Mouse (Mus musculus): ENCODE measurements around the gene Resf1. TPM values are rescaled to one million over a fixed set of nuclear protein-coding genes. Genes with fewer than 3 reads are reported as not detected.
"Not testable (repeated sequence)": the region's sequence is repeated elsewhere in the genome, so short reads cannot be mapped to it uniquely, and the experiment has no call there.

The Resf1 gene
- polyA plus RNA-seq (2015; fragmentation: Nextera tagmentation; extraction: Ambion mirVana), result 39.9 and 42.5 TPM in 2 replicates

DNA sequence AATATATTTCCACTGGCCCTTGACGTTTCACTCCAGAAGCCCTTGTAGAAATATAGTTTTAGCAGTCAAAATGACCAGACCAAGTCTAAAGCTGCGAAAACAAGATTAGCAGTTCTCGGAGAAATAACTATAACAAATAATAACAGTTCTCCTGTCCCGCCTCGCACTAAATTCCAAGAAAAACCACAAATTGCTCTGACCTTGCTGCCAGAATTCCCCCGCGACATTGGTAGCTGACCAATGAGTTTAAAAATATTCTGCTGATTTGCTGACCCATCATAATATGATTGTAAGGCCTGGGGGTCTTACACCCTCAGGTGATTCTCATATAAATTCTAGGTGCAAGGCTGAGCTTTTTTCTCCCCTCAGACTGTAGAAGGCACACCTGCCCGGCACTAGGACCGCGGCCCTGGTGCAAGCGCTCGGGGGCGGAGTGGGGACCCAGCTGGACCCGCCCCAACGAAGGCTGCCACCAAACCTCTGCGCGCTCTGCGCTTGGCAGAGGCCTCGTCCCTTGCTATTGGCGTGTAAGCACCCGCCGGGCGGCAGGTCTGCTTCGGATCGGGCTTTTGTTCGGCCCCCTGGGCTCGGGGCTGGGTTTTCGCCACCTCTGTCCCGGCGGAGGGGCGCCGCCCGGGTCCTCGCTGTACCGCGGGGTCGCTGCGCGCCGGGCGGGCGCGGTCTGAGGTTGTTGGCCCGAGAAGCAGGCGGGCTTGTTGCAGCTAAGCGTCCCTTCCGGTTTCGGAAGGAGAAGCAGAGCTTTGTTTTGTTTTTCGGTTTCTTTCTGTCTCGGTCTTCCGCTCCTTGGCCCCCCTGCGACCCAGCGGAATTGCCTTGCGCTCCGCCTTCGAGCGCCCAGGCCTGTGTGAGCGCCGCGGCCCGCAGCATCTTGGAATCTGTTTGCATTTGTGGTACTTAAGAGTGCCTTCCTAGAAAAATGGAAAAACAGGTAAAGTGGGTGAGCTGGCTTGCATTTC lies at the start of gene Resf1:
Gene Resf1, plus strand, starts transcription at position 459 of the 977 bp plus-strand sequence.
- ATAC-seq (ENCODE audit: insufficient number of reproducible peaks, low FRiP score, low TSS enrichment, low read depth), result peak; percentile 99
- peak within 1 kb of the TSS; percentile 88 for H3K4me3 ChIP-seq (replicated peaks)
- H3K9ac ChIP-seq, result peak within 1 kb of the TSS; percentile 95
- no peaks in the 10 kb centered on the region for H3K27me3 ChIP-seq
- peaks cover 17% of the 10 kb centered on the region; the same call in 1 of the 2 replicates for H3K36me3 ChIP-seq
- peak within 1 kb of the TSS; percentile 99 for H3K27ac ChIP-seq (replicated peaks)
- WGBS, result 3% methylated on average over 61 of the region's 61 CpGs
- H3K4me1 ChIP-seq, result peaks cover 10% of the 10 kb centered on the region
- peak within 1 kb of the TSS; percentile 52 for H3K4me2 ChIP-seq (replicated peaks)
- no peaks in the 10 kb centered on the region; the same call in 1 of the 2 replicates for H3K9me3 ChIP-seq (replicated peaks)

DNA sequence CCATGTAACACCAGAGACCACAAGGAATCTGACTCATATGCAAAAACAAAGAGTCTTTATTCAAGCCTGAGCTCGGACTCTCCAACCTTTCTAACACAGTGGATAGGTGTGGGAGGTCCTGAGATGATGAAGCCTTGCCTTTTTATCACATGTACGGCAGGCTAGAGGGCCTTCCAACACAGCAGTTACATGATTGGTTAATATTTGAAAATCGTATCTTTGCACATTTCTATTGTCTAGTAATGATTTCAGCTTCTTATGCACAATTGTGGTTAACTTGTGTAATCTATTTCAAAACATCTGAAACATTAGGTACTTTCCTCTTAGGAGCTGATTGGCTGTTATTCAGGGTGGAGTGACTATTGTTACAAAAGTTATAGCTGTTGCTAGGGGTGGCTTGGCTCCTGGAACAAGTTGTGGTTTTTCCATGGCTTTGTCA lies 48.4 kb upstream of the Resf1 start:
- WGBS, result 59% methylated on average over 3 of the region's 3 CpGs
- H3K36me3 ChIP-seq, result no peaks in the 10 kb centered on the region
- no peaks in the 10 kb centered on the region for H3K4me1 ChIP-seq
- no peak for ATAC-seq (ENCODE audit: insufficient number of reproducible peaks, low FRiP score, low TSS enrichment, low read depth)
- H3K9me3 ChIP-seq (replicated peaks), result no peaks in the 10 kb centered on the region; the same call in 1 of the 2 replicates
- no peak overlapping the region for H3K4me2 ChIP-seq (replicated peaks)
- H3K4me3 ChIP-seq (replicated peaks), result no peak overlapping the region
- no peaks in the 10 kb centered on the region for H3K27me3 ChIP-seq
- H3K27ac ChIP-seq (replicated peaks), result no peak overlapping the region
- H3K9ac ChIP-seq, result no peak overlapping the region

- Histone ChIP-seq H3K27me3 (no peaks in the 10 kb centered on the region), H3K9me3 (replicated peaks) (no peaks in the 10 kb centered on the region), H3K4me2 (replicated peaks) (no peak overlapping the region), H3K36me3 (no peaks in the 10 kb centered on the region), H3K9ac (no peak overlapping the region), H3K27ac (replicated peaks) (no peak overlapping the region), H3K4me3 (replicated peaks) (no peak overlapping the region), H3K4me1 (no peaks in the 10 kb centered on the region)
- ATAC-seq (ENCODE audit: insufficient number of reproducible peaks, low FRiP score, low TSS enrichment, low read depth), result no peak
Measured at GRCm38 (mm10) chr6:149267951-149268350, 41.3 kb upstream of the Resf1 start.

DNA sequence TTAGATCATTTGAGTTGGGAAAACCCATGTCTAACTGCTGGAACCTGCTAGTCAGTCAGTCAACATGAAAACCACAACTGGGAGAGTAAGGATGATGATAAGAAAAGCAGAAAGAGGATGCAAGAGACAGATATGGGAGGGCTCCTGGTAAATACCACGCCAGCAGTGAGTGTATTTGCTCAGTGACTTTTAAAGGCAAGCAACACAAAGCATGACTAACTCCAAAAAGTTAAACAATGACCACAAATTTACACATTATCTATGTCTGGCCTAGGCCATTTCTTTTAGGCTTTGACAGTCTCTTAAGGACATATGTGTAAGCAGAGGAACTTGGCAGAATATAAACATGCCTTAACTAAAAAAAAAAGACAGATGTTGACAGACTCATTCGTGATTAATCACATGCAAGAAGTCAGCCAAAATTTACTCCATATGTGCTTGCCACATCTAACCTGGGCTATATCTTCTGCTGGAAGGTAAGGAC lies 30.9 kb upstream of the Resf1 start:
- no peak overlapping the region for H3K9ac ChIP-seq
- H3K4me3 ChIP-seq (replicated peaks), result no peak overlapping the region
- no peaks in the 10 kb centered on the region for H3K9me3 ChIP-seq (replicated peaks)
- H3K4me1 ChIP-seq, result no peaks in the 10 kb centered on the region
- no peaks in the 10 kb centered on the region for H3K36me3 ChIP-seq
- no peak overlapping the region for H3K4me2 ChIP-seq (replicated peaks)
- H3K27me3 ChIP-seq, result no peaks in the 10 kb centered on the region
- WGBS, result 47% methylated on average over 2 of the region's 2 CpGs
- no peak overlapping the region for H3K27ac ChIP-seq (replicated peaks)
- ATAC-seq (ENCODE audit: insufficient number of reproducible peaks, low FRiP score, low TSS enrichment, low read depth), result no peak

DNA sequence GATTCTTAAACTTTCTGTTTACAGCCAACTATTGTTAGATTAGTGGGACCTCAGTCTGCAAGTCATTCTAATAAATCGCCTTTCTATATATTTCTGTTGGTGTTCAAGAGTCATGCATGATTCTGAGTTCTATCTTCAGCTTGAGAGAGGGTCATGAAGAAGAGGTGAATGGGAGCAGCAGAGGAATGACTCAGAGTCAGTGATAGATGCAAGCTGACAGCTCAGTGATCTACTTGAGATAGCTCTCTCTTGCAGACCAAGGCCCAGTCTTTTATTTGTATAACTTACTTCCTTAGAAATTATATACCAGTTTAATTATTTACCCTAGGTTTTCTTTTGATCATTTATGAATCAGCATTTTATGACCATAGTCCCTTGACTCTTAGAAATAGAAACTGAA lies 30.3 kb upstream of the Resf1 start:
- H3K27ac ChIP-seq (replicated peaks), result no peak overlapping the region
- no peaks in the 10 kb centered on the region for H3K9me3 ChIP-seq (replicated peaks)
- H3K36me3 ChIP-seq, result no peaks in the 10 kb centered on the region
- no peak overlapping the region for H3K9ac ChIP-seq
- no peak overlapping the region for H3K4me3 ChIP-seq (replicated peaks)
- ATAC-seq (ENCODE audit: insufficient number of reproducible peaks, low FRiP score, low TSS enrichment, low read depth), result no peak
- H3K4me2 ChIP-seq (replicated peaks), result no peak overlapping the region
- H3K4me1 ChIP-seq, result no peaks in the 10 kb centered on the region
- 80% methylated on average over 1 of the region's 1 CpGs for WGBS
- H3K27me3 ChIP-seq, result no peaks in the 10 kb centered on the region

DNA sequence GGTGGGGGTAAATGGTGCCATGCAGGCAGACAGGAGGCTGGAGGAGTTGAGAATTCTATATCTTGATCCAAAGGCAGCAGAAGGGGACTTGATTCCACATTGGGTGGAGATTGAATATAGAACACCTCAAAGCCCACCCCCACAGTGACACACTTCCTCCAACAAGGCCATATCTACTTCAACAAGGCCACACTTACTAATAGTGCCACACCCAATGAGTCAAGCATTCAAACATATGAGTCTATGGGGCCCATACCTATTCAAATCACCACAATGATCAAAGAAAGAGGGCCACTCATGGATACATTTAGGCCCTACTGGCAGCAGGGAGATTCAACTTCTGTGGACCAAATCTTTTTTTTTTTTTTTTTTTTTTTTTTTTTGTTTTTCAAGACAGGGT lies 28.7 kb upstream of the Resf1 start:
- Histone ChIP-seq H3K4me3 (replicated peaks) (no peak overlapping the region), H3K4me2 (replicated peaks) (no peak overlapping the region), H3K4me1 (no peaks in the 10 kb centered on the region), H3K9me3 (replicated peaks) (no peaks in the 10 kb centered on the region), H3K36me3 (no peaks in the 10 kb centered on the region), H3K9ac (no peak overlapping the region), H3K27ac (replicated peaks) (no peak overlapping the region), H3K27me3 (no peaks in the 10 kb centered on the region)
- no peak for ATAC-seq (ENCODE audit: insufficient number of reproducible peaks, low FRiP score, low TSS enrichment, low read depth)

GRCm38 (mm10) chr6:149288190-149288589 lies 21.0 kb upstream of the Resf1 start:
- not testable (repeated sequence) for ATAC-seq (ENCODE audit: insufficient number of reproducible peaks, low FRiP score, low TSS enrichment, low read depth)

DNA sequence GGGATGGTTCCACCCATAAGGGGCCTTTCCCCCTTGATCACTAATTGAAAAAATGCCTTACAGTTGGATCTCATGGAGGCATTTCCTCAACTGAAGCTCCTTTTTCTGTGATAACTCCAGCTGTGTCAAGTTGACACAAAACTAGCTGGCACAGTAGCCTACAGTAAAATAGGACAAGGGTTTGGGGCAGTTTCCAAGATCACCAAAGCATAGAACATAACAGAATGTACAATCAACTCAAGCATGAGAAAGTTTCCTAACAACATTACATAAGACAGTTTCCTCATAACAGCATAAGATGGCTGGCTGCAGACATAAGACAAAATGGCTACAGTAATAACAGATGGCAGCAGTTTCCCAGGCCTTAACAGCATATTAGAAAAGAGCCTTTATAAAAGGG lies 6.0 kb upstream of the Resf1 start:
- H3K9ac ChIP-seq; H3K4me3 ChIP-seq (replicated peaks); ATAC-seq (ENCODE audit: insufficient number of reproducible peaks, low FRiP score, low TSS enrichment, low read depth); H3K27ac ChIP-seq (replicated peaks); H3K4me2 ChIP-seq (replicated peaks); H3K27me3 ChIP-seq; H3K9me3 ChIP-seq (replicated peaks); H3K4me1 ChIP-seq; H3K36me3 ChIP-seq: not testable (repeated sequence)

More at GRCm38 (mm10) chr6:149288190-149288589, 21.0 kb upstream of the Resf1 start:
- not testable (repeated sequence) for H3K4me2 ChIP-seq (replicated peaks); H3K9ac ChIP-seq; H3K36me3 ChIP-seq; H3K4me3 ChIP-seq (replicated peaks); H3K27me3 ChIP-seq; H3K4me1 ChIP-seq; H3K27ac ChIP-seq (replicated peaks); H3K9me3 ChIP-seq (replicated peaks)
- 50% methylated on average over 9 of the region's 9 CpGs for WGBS

DNA sequence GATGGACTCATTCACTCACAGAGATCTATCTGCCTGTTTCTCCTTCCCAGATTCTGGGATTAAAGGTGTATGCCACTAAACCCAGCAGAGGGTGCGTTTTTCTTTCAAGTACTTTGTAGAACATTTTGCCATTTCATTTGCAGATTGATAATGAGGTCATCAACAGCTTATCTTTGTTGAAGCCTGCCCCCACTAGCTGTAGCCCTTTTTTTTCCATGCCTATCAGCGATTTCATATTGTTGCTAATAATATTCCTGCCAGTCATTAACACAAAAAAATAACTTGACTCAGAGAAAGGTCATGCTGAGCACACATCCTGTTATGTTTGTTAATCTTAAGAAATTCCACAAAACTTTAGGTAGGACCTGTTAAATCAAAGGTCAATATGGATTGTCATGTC lies 2.1 kb upstream of the Resf1 start:
- H3K36me3 ChIP-seq, result peaks cover 10% of the 10 kb centered on the region; the same call in 1 of the 2 replicates
- no peaks in the 10 kb centered on the region for H3K27me3 ChIP-seq
- no peak overlapping the region for H3K4me2 ChIP-seq (replicated peaks)
- no peaks in the 10 kb centered on the region; the same call in 1 of the 2 replicates for H3K9me3 ChIP-seq (replicated peaks)
- peaks cover 10% of the 10 kb centered on the region for H3K4me1 ChIP-seq
- H3K27ac ChIP-seq (replicated peaks), result no peak overlapping the region
- no peak for ATAC-seq (ENCODE audit: insufficient number of reproducible peaks, low FRiP score, low TSS enrichment, low read depth)
- no peak overlapping the region for H3K4me3 ChIP-seq (replicated peaks)
- H3K9ac ChIP-seq, result no peak overlapping the region
- WGBS, result 83% methylated on average over 2 of the region's 2 CpGs

GRCm38 (mm10) chr6:149307801-149308200 lies 1.4 kb upstream of the Resf1 start:
- Histone ChIP-seq H3K4me1 (peaks cover 10% of the 10 kb centered on the region), H3K9ac (no peak overlapping the region), H3K4me3 (replicated peaks) (no peak overlapping the region), H3K36me3 (peaks cover 12% of the 10 kb centered on the region; the same call in 1 of the 2 replicates), H3K9me3 (replicated peaks) (no peaks in the 10 kb centered on the region; the same call in 1 of the 2 replicates), H3K4me2 (replicated peaks) (no peak overlapping the region), H3K27me3 (no peaks in the 10 kb centered on the region), H3K27ac (replicated peaks) (no peak overlapping the region)
- WGBS, result 74% methylated on average over 2 of the region's 2 CpGs
- ATAC-seq (ENCODE audit: insufficient number of reproducible peaks, low FRiP score, low TSS enrichment, low read depth), result no peak

- Histone ChIP-seq H3K36me3 (peaks cover 21% of the 10 kb centered on the region; the same call in 1 of the 2 replicates), H3K9me3 (replicated peaks) (no peaks in the 10 kb centered on the region; the same call in 1 of the 2 replicates), H3K4me3 (replicated peaks) (peak overlapping the region; percentile 88), H3K4me2 (replicated peaks) (peak overlapping the region; percentile 52), H3K27ac (replicated peaks) (peak overlapping the region; percentile 99; the same call in 1 of the 2 replicates), H3K27me3 (no peaks in the 10 kb centered on the region), H3K9ac (no peak overlapping the region), H3K4me1 (peaks cover 10% of the 10 kb centered on the region)
- no peak for ATAC-seq (ENCODE audit: insufficient number of reproducible peaks, low FRiP score, low TSS enrichment, low read depth)
- 39% methylated on average over 2 of the region's 2 CpGs for WGBS
Measured at GRCm38 (mm10) chr6:149310226-149310625, 1.0 kb downstream of the Resf1 start.
